Mouse (Mus musculus): ENCODE measurements around the gene Lpp.

Gene Lpp

GRCm38 (mm10) chr16:24400776-24401175, 7.5 kb downstream of the Lpp start:
- 91% methylated on average over 2 of the region's 2 CpGs for WGBS

- 98% methylated on average over 4 of the region's 4 CpGs for WGBS
These were observed 9.5 kb downstream of the Lpp start for GRCm38 (mm10) chr16:24402801-24403200.

GRCm38 (mm10) chr16:24403733-24404380, 10.6 kb downstream of the Lpp start:
- WGBS = 96% methylated on average over 8 of the region's 8 CpGs

- 98% methylated on average over 2 of the region's 2 CpGs for WGBS
These were observed 13.2 kb downstream of the Lpp start for GRCm38 (mm10) chr16:24406521-24406920.

GRCm38 (mm10) chr16:24411281-24411680, 18.0 kb downstream of the Lpp start:
- 93% methylated on average over 6 of the region's 6 CpGs for WGBS

GRCm38 (mm10) chr16:24412193-24412592, 18.9 kb downstream of the Lpp start:
- 95% methylated on average over 5 of the region's 5 CpGs for WGBS

- WGBS = 55% methylated on average over 4 of the region's 4 CpGs
These were observed 19.8 kb downstream of the Lpp start for GRCm38 (mm10) chr16:24413059-24413458.

- WGBS = 73% methylated on average over 4 of the region's 4 CpGs
These were observed 24.7 kb downstream of the Lpp start for GRCm38 (mm10) chr16:24418022-24418421.

GRCm38 (mm10) chr16:24420603-24421120, 27.4 kb downstream of the Lpp start:
- WGBS = 78% methylated on average over 5 of the region's 5 CpGs

- 83% methylated on average over 4 of the region's 4 CpGs for whole genome bisulfite sequencing
These were observed 28.5 kb downstream of the Lpp start for GRCm38 (mm10) chr16:24421687-24422418.

- 79% methylated on average over 4 of the region's 4 CpGs for WGBS
These were observed 29.9 kb downstream of the Lpp start for GRCm38 (mm10) chr16:24423196-24423595.

- 93% methylated on average over 4 of the region's 4 CpGs for WGBS
These were observed 30.4 kb downstream of the Lpp start for GRCm38 (mm10) chr16:24423751-24424150.

- 91% methylated on average over 12 of the region's 12 CpGs for WGBS
These were observed 31.2 kb downstream of the Lpp start for GRCm38 (mm10) chr16:24424356-24424977.

- WGBS = 67% methylated on average over 3 of the region's 3 CpGs
These were observed 32.5 kb downstream of the Lpp start for GRCm38 (mm10) chr16:24425816-24426215.

GRCm38 (mm10) chr16:24427606-24428005, 34.3 kb downstream of the Lpp start:
- 95% methylated on average over 3 of the region's 3 CpGs for WGBS

GRCm38 (mm10) chr16:24428055-24428454, 34.7 kb downstream of the Lpp start:
- WGBS = 82% methylated on average over 4 of the region's 4 CpGs

- 97% methylated on average over 4 of the region's 4 CpGs for WGBS
These were observed 35.4 kb downstream of the Lpp start for GRCm38 (mm10) chr16:24428742-24429141.

- WGBS = 65% methylated on average over 5 of the region's 5 CpGs
These were observed 36.4 kb downstream of the Lpp start for GRCm38 (mm10) chr16:24429691-24430090.

- 94% methylated on average over 1 of the region's 1 CpGs for WGBS
These were observed 38.5 kb downstream of the Lpp start for GRCm38 (mm10) chr16:24431808-24432207.

- WGBS = 57% methylated on average over 7 of the region's 7 CpGs
These were observed 40.3 kb downstream of the Lpp start for GRCm38 (mm10) chr16:24433563-24433962.

- 80% methylated on average over 7 of the region's 7 CpGs for WGBS
These were observed 40.7 kb downstream of the Lpp start for GRCm38 (mm10) chr16:24434026-24434425.

- WGBS = 53% methylated on average over 7 of the region's 7 CpGs
These were observed 41.3 kb downstream of the Lpp start for GRCm38 (mm10) chr16:24434531-24435114.
